Mouse (Mus musculus) kidney, adult 2 months (tissue): Measurements from ENCODE around the gene Sipa1.

Experiments
- CTCF ChIP-seq: fragments of 200-500 bp; conservative IDR thresholded peaks from 2 replicates; pipeline ENCODE4 v1.5.1; 2011; ENCODE audit warnings: low read depth, mild to moderate bottlenecking, control low read depth, low read length, moderate library complexity, mixed read lengths; ENCODE audit not compliant: insufficient read depth, insufficient read length
- POLR2A ChIP-seq: fragments of 200-500 bp; IDR thresholded peaks from one replicate; pipeline ENCODE4 v1.6.1; 2011; ENCODE audit warnings: low read depth, low read length, control low read depth

DNA sequence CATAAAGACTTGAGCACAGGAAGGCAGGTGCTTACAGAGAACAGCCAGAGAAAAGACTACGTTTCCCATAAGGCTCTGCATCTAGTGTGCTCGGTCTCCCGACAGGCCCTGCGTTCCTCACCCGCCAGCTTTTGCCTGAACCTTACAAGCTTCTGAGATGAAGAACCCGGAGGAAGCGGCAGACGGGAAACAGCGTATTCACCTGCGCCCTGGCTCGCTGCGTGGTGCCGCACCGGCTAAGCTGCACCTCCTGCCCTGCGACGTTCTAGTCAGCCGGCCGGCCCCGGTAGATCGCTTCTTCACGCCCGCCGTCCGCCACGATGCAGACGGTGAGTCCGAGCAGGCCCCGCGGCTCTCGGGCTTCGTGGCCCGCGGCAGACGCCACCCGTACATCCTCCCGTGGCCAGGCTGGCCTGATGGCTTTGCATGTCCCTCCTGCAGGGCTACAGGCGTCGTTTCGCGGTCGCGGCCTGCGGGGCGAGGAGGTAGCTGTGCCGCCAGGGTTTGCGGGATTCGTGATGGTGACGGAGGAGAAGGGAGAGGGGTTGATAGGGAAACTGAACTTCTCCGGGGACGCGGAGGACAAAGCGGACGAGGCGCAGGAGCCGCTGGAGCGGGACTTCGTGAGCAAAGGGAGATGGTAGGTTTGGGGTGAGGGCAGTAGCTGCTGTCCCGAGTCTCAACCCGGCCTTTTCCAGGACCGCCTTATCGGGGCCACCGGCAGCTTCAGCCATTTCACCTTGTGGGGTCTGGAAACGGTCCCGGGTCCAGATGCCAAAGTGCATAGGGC is 61.6 kb downstream of the Sipa1 start, which contains the start of gene Rnaseh2c:
- no peak for TF ChIP-seq POLR2A
- TF ChIP-seq CTCF = no peak
